Mouse (Mus musculus) heart, adult 2 months (tissue): ENCODE data around the gene Nap1l5. TPM values are rescaled to one million over a fixed set of nuclear protein-coding genes. Genes with fewer than 3 reads are reported as not detected.

Experiments
- DNase-seq, 2 experiments: peaks; one replicate each; pipeline ENCODE4 v3.0.0; 2021
- H3K27ac ChIP-seq: fragments of 200-600 bp; 2 replicates; pipeline ENCODE4 v1.8.1; 2022
- H3K27me3 ChIP-seq: fragments of 200-500 bp; 2 replicates; pipeline ENCODE4 v1.6.1; 2012; ENCODE audit warnings: mild to moderate bottlenecking, low read length, inconsistent platforms, mixed read lengths; ENCODE audit not compliant: control insufficient read depth, insufficient read depth
- H3K36me3 ChIP-seq: fragments of 200-500 bp; 2 replicates; pipeline ENCODE4 v1.6.1; 2012; ENCODE audit warnings: low read length, inconsistent platforms; ENCODE audit not compliant: control insufficient read depth, insufficient read depth
- H3K4me1 ChIP-seq: fragments of 200-500 bp; 2 replicates; pipeline ENCODE4 v1.6.1; 2011; ENCODE audit warnings: low read length; ENCODE audit not compliant: control insufficient read depth, insufficient read depth
- H3K4me3 ChIP-seq: fragments of 200-600 bp; 2 replicates; pipeline ENCODE4 v1.8.1; 2022
- H3K79me2 ChIP-seq: fragments of 200-500 bp; replicated peaks from 2 replicates; pipeline ENCODE4 v1.6.1; 2012; ENCODE audit warnings: mild to moderate bottlenecking, inconsistent platforms, low read length, moderate library complexity, mixed read lengths; ENCODE audit not compliant: control insufficient read depth, insufficient read depth
- H3K9ac ChIP-seq: fragments of 200-500 bp; 2 replicates; pipeline ENCODE4 v1.6.1; 2012; ENCODE audit warnings: low read depth, mild to moderate bottlenecking, control low read depth, inconsistent platforms, low read length, mixed read lengths
- CTCF ChIP-seq: fragments of 200-600 bp; IDR thresholded peaks from 2 replicates; pipeline ENCODE4 v1.8.1; 2022; ENCODE audit warnings: antibody characterized with exemption, mild to moderate bottlenecking, moderate library complexity
- EP300 ChIP-seq: fragments of 200-500 bp; IDR thresholded peaks from 2 replicates; pipeline ENCODE4 v1.6.1; 2011; ENCODE audit warnings: low read depth, low read length, control low read depth; ENCODE audit not compliant: insufficient read depth
- POLR2A ChIP-seq: fragments of 200-500 bp; IDR thresholded peaks from 2 replicates; pipeline ENCODE4 v1.6.1; 2011; ENCODE audit warnings: mild to moderate bottlenecking, low read depth, low read length, control low read depth; ENCODE audit not compliant: insufficient read depth
- WGBS: fragments of 180-500 bp; shearing (Covaris S2); methylation state at CpG from one replicate; pipeline ENCODE4 v1.1.7; 2018; 5-methylcytosine and 5-hydroxymethylcytosine counted together
- intact Hi-C: fragments of 180-260 bp; cut with DNase I; formaldehyde crosslinking; loops from one replicate; pipeline ENCODE4 v1.15.1; 2025
- polyA plus RNA-seq: library from polyadenylated mRNA; depleted of rRNA; stranded (reverse); fragments of >200 nt; gene quantifications from 2 replicates; pipeline ENCODE4 v1.2.3, GENCODE M21; 2012
- total RNA-seq, 2 experiments: library from RNA; stranded (reverse); gene quantifications; 2 replicates each; pipeline ENCODE4 v1.2.3; 2021

The Nap1l5 gene
- total and polyA plus RNA-seq, 3 experiments = 0.63 to 1.6 (median 0.78) TPM

GRCm38 (mm10) chr6:58903171-58903570 lies 3.7 kb downstream of the Nap1l5 start:
- 47% methylated on average over 8 of the region's 8 CpGs for WGBS

GRCm38 (mm10) chr6:58900536-58900935 lies 6.3 kb downstream of the Nap1l5 start:
- H3K36me3 ChIP-seq = peaks cover 10% of the 10 kb centered on the region
- H3K27ac ChIP-seq = no peak overlapping the region
- intact Hi-C loops = no loop called here

More at GRCm38 (mm10) chr6:58903171-58903570, 3.7 kb downstream of the Nap1l5 start:
- Histone ChIP-seq H3K9ac (no peak overlapping the region), H3K27me3 (no peaks in the 10 kb centered on the region; the same call in 1 of the 2 replicates), H3K27ac (no peak overlapping the region), H3K36me3 (peaks cover 2% of the 10 kb centered on the region; the same call in 1 of the 2 replicates), H3K4me3 (no peak overlapping the region), H3K79me2 (no peaks in the 10 kb centered on the region), H3K4me1 (no peaks in the 10 kb centered on the region)
- DNase-seq = no peak
- intact Hi-C loops = no loop called here
- no peak for TF ChIP-seq EP300
- TF ChIP-seq POLR2A = no peak
- no peak for TF ChIP-seq CTCF

DNA sequence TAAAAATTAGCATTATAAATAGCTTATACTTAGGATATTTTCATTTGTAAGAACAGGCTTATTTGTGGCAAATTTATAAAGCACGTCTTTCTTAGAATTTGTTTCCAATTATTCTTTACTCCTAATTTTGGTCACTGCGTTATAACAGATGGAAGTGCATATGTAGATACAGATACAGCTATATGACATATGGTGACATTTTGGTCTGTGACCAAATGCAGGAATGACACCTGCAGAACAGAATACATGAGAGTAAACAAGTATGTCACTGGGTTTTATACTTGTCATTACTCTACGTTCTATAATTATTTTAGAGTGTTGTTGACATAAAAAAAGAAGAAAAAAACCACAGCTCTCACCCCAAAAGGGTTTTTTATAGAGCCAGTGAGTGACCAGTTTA lies 7.8 kb downstream of the Nap1l5 start:
- no peaks in the 10 kb centered on the region for H3K4me1 ChIP-seq
- no peaks in the 10 kb centered on the region for H3K27me3 ChIP-seq
- no peak for DNase-seq
- no peak overlapping the region for H3K27ac ChIP-seq
- H3K9ac ChIP-seq = no peak overlapping the region
- no peak overlapping the region for H3K4me3 ChIP-seq
- TF ChIP-seq EP300 (no peak), CTCF (no peak), POLR2A (no peak)
- no peaks in the 10 kb centered on the region for H3K79me2 ChIP-seq
- intact Hi-C loops = no loop called here
- peaks cover 10% of the 10 kb centered on the region for H3K36me3 ChIP-seq
- WGBS = 98% methylated on average over 3 of the region's 3 CpGs

More at GRCm38 (mm10) chr6:58900536-58900935, 6.3 kb downstream of the Nap1l5 start:
- DNase-seq = no peak
- 88% methylated on average over 7 of the region's 7 CpGs for WGBS
- H3K4me3 ChIP-seq = no peak overlapping the region
- no peak overlapping the region for H3K9ac ChIP-seq
- TF ChIP-seq EP300 = no peak
- TF ChIP-seq POLR2A = no peak
- TF ChIP-seq CTCF = no peak
- no peaks in the 10 kb centered on the region for H3K27me3 ChIP-seq
- H3K4me1 ChIP-seq = no peaks in the 10 kb centered on the region
- H3K79me2 ChIP-seq = no peaks in the 10 kb centered on the region

GRCm38 (mm10) chr6:58896648-58897047 lies 10.2 kb downstream of the Nap1l5 start:
- Histone ChIP-seq H3K27me3 (no peaks in the 10 kb centered on the region), H3K79me2 (no peaks in the 10 kb centered on the region), H3K27ac (peak overlapping the region; percentile 64), H3K4me3 (no peak overlapping the region), H3K36me3 (peaks cover 12% of the 10 kb centered on the region), H3K9ac (no peak overlapping the region), H3K4me1 (no peaks in the 10 kb centered on the region)
- WGBS = 66% methylated on average over 3 of the region's 3 CpGs
- intact Hi-C loops = no loop called here
- peak in 1 of 2 experiments; percentile 9 for DNase-seq
- TF ChIP-seq POLR2A = no peak
- TF ChIP-seq CTCF = no peak
- no peak for TF ChIP-seq EP300

DNA sequence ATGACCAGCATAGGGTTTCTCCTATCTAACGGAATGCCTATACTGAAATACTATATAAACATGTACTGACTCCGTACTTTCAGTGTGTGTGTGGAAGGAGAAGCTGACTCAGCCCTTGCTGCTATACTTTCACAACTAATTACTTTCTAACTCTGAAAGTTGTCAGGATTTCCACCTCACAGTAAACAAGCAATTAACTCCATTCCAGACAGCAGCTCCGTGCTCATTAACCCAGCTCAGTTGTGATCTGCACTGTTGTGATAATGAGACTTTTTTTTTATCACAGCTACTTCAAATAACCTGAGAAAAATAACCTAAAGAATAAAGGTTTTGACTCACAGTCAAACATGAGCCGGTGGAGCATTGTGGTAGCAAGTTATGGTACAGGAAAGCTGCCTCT lies 11.9 kb downstream of the Nap1l5 start:
- DNase-seq = no peak
- H3K36me3 ChIP-seq = peaks cover 14% of the 10 kb centered on the region
- no peaks in the 10 kb centered on the region for H3K27me3 ChIP-seq
- H3K4me1 ChIP-seq = no peaks in the 10 kb centered on the region
- intact Hi-C loops = no loop called here
- no peak overlapping the region for H3K9ac ChIP-seq
- WGBS = 92% methylated on average over 4 of the region's 4 CpGs
- TF ChIP-seq CTCF (no peak), POLR2A (no peak), EP300 (no peak)
- H3K4me3 ChIP-seq = no peak overlapping the region
- H3K79me2 ChIP-seq = no peaks in the 10 kb centered on the region
- H3K27ac ChIP-seq = no peak overlapping the region

GRCm38 (mm10) chr6:58893307-58893706 lies 13.6 kb downstream of the Nap1l5 start:
- 64% methylated on average over 6 of the region's 6 CpGs for WGBS
- no peak for DNase-seq
- intact Hi-C loops = no loop called here
- Histone ChIP-seq H3K36me3 (peaks cover 12% of the 10 kb centered on the region), H3K79me2 (no peaks in the 10 kb centered on the region), H3K4me3 (no peak overlapping the region), H3K9ac (no peak overlapping the region), H3K4me1 (no peaks in the 10 kb centered on the region), H3K27ac (no peak overlapping the region), H3K27me3 (no peaks in the 10 kb centered on the region)
- no peak for TF ChIP-seq CTCF
- no peak for TF ChIP-seq POLR2A
- TF ChIP-seq EP300 = no peak
